Mouse (Mus musculus) liver, embryonic 14.5 days (tissue): ENCODE measurements around the gene Bcl10.

Experiments used
- CTCF ChIP-seq: IDR thresholded peaks from 2 replicates; pipeline ENCODE4 v1.5.1; 2016; ENCODE audit warnings: antibody characterized with exemption, low read depth, control low read depth
- EP300 ChIP-seq: IDR thresholded peaks from 2 replicates; pipeline ENCODE4 v1.6.1; 2016; ENCODE audit warnings: antibody characterized with exemption, low read depth

GRCm38 (mm10) chr3:145899832-145900231 lies 22.8 kb upstream of the Bcl10 start:
- TF ChIP-seq CTCF = no peak
- no peak for TF ChIP-seq EP300
